Mouse (Mus musculus) liver, embryonic 14.5 days (tissue): ENCODE measurements at regions not wholly inside any gene's neighbourhood (a gene's known extent, or its start where the extent isn't known, plus 50 kb on each side); places are given as distances from the start of the nearest gene placed in this dataset.

Experiments used
- ATAC-seq: fragments of 200-750 bp; cut with Nextera tagmentation; 2 replicates; pipeline ENCODE4 v1.8.0; 2017; ENCODE audit warnings: moderate number of reproducible peaks, mild to moderate bottlenecking, moderate library complexity; ENCODE audit not compliant: insufficient read depth
- DNase-seq, 3 experiments: peaks; one replicate each; pipeline ENCODE4 v3.0.0-alpha.2; 2012 to 2013; ENCODE audit warnings: low read depth in 3 of 3, low spot score in 3 of 3
- H3K27ac ChIP-seq: fragments of 300-500 bp; sonication (generic); 2 replicates; pipeline ENCODE4 v1.5.1; 2014; ENCODE audit warnings: moderate library complexity, mild to moderate bottlenecking, control low read depth, inconsistent platforms
- H3K27me3 ChIP-seq: fragments of 300-500 bp; sonication (generic); 2 replicates; pipeline ENCODE4 v1.6.1; 2014; ENCODE audit warnings: mild to moderate bottlenecking, low read length, moderate library complexity; ENCODE audit not compliant: control insufficient read depth, insufficient read depth
- H3K36me3 ChIP-seq: fragments of 300-500 bp; sonication (generic); replicated peaks from 2 replicates; pipeline ENCODE4 v1.6.1; 2014; ENCODE audit warnings: low read depth; ENCODE audit not compliant: control insufficient read depth, insufficient read depth
- H3K4me1 ChIP-seq, 2 experiments: fragments of 200-500 bp in 1 of 2; fragments of 300-500 bp in 1 of 2; sonication (generic) in 1 of 2; replicated peaks; 2 replicates each; pipeline ENCODE4 v1.6.1; 2012 to 2014; ENCODE audit warnings: antibody characterized with exemption in 1 of 2, inconsistent platforms in 1 of 2, low read length in 1 of 2; ENCODE audit not compliant: control insufficient read depth in 2 of 2, insufficient read depth in 2 of 2
- H3K4me2 ChIP-seq: fragments of 300-500 bp; sonication (generic); 2 replicates; pipeline ENCODE4 v1.6.1; 2014; ENCODE audit warnings: low read depth, mild to moderate bottlenecking, control low read depth, moderate library complexity
- H3K4me3 ChIP-seq, 2 experiments: fragments of 200-500 bp in 1 of 2; fragments of 300-500 bp in 1 of 2; sonication (generic) in 1 of 2; 2 replicates each; pipeline ENCODE4 v1.5.1; 2012 to 2014; ENCODE audit warnings: low read depth in 2 of 2, low read length in 2 of 2, mild to moderate bottlenecking in 2 of 2, control low read depth in 1 of 2, inconsistent platforms in 1 of 2, moderate library complexity in 1 of 2; ENCODE audit not compliant: insufficient read depth in 1 of 2
- H3K9ac ChIP-seq: fragments of 300-500 bp; sonication (generic); replicated peaks from 2 replicates; pipeline ENCODE4 v1.6.1; 2014; ENCODE audit warnings: mild to moderate bottlenecking, control low read depth, moderate library complexity
- H3K9me3 ChIP-seq: fragments of 300-500 bp; sonication (generic); 2 replicates; pipeline ENCODE4 v1.6.1; 2016; ENCODE audit warnings: low read length, mixed read lengths; ENCODE audit not compliant: control insufficient read depth
- CTCF ChIP-seq: IDR thresholded peaks from 2 replicates; pipeline ENCODE4 v1.5.1; 2016; ENCODE audit warnings: antibody characterized with exemption, low read depth, control low read depth
- EP300 ChIP-seq: IDR thresholded peaks from 2 replicates; pipeline ENCODE4 v1.6.1; 2016; ENCODE audit warnings: antibody characterized with exemption, low read depth
- WGBS: fragments of 180-500 bp; shearing (Covaris S2); extraction: QIAGEN DNeasy Blood & Tissue Kit; methylation state at CpG from one replicate; pipeline ENCODE4 v1.1.7; 2014; ENCODE audit not compliant: insufficient replicate concordance; 5-methylcytosine and 5-hydroxymethylcytosine counted together

DNA sequence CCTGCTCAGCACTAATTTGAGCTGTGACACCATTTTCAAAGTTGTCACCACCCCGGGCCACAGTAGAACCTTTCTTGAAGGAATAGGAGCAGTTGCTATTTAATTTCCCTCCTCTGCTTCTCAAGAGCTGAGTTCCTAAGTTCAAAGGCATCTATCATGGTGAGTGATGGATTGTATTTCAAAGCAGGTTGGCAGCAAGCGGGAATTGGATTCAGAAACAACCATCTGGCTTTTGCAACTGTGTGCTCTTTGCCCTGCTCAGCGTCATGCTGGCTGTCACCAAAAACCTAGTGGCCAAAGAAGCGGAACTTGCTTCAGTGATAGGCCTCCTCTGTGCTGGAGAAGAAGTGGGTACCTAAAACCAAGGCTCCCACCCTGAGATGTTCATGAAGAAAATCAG is 209.6 kb upstream of the Vstm2b start:
- no peaks in the 10 kb centered on the region for H3K36me3 ChIP-seq
- no peak overlapping the region for H3K27ac ChIP-seq
- no peak for TF ChIP-seq CTCF
- no peak for TF ChIP-seq EP300
- 48% methylated on average over 4 of the region's 4 CpGs for WGBS
- no peak overlapping the region for H3K9ac ChIP-seq
- ATAC-seq (no peak), DNase-seq (no peak)
- H3K4me3 ChIP-seq = no peak overlapping the region
- no peaks in the 10 kb centered on the region for H3K9me3 ChIP-seq
- no peak overlapping the region for H3K4me2 ChIP-seq
- H3K4me1 ChIP-seq = no peaks in the 10 kb centered on the region
- no peaks in the 10 kb centered on the region for H3K27me3 ChIP-seq

GRCm38 (mm10) chr7:40693755-40694154 is 204.4 kb upstream of the Vstm2b start:
- TF ChIP-seq CTCF (no peak), EP300 (no peak)
- WGBS = 57% methylated on average over 5 of the region's 5 CpGs
- Histone ChIP-seq H3K4me1 (no peaks in the 10 kb centered on the region), H3K27me3 (no peaks in the 10 kb centered on the region), H3K4me3 (no peak overlapping the region), H3K9ac (no peak overlapping the region), H3K9me3 (no peaks in the 10 kb centered on the region), H3K36me3 (no peaks in the 10 kb centered on the region), H3K4me2 (no peak overlapping the region), H3K27ac (no peak overlapping the region)
- DNase-seq (no peak), ATAC-seq (no peak)

DNA sequence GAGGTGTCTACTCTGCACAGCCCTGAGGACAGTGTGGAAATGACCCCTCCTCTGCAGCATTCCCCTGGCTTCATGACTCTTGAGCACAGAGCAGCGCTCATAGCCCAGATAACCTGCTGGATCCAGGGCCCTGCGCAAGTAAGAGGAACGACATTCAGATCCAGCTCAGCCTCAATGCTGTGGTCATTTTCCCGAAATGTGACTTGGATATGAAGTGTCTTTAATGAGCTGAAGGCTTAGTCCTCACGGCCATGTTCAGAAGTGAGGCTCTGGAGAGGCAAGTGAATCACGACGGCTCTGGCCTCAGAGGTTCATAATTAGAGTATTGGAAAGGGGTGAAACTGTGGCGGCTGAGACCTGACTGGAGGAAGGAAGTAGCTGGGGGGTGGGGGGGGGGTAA is 200.6 kb upstream of the Vstm2b start:
- DNase-seq (no peak), ATAC-seq (no peak)
- Histone ChIP-seq H3K9ac (no peak overlapping the region), H3K27ac (no peak overlapping the region), H3K27me3 (no peaks in the 10 kb centered on the region), H3K9me3 (no peaks in the 10 kb centered on the region), H3K4me1 (no peaks in the 10 kb centered on the region), H3K36me3 (no peaks in the 10 kb centered on the region), H3K4me3 (no peak overlapping the region), H3K4me2 (no peak overlapping the region)
- no peak for TF ChIP-seq CTCF
- TF ChIP-seq EP300 = no peak
- 56% methylated on average over 8 of the region's 8 CpGs for WGBS

DNA sequence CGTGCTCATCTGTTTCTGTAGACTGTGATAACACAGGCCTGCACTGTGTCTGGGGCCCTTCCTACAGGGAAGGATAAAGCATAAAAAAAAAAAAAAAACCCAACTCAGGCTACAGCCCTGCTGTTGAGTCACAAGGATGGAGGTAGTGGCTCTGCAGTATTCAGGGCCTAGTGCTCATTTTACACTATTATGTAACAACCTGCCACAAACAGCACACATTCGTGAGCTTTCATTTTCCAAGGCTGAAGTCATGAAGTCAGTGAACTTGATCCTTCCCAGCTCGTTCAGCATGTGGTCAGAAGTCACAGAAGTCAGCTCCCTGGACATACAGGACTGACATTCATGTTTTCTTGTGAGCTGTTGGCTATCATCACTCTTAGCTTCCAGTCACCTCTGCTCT is 199.8 kb upstream of the Vstm2b start:
- no peak for ATAC-seq
- no peak overlapping the region for H3K27ac ChIP-seq
- WGBS = 29% methylated on average over 3 of the region's 3 CpGs
- no peaks in the 10 kb centered on the region for H3K9me3 ChIP-seq
- no peak for DNase-seq
- H3K4me3 ChIP-seq = no peak overlapping the region
- H3K9ac ChIP-seq = no peak overlapping the region
- H3K36me3 ChIP-seq = no peaks in the 10 kb centered on the region
- H3K4me2 ChIP-seq = no peak overlapping the region
- H3K27me3 ChIP-seq = no peaks in the 10 kb centered on the region
- H3K4me1 ChIP-seq = no peaks in the 10 kb centered on the region
- TF ChIP-seq EP300 (no peak), CTCF (no peak)

GRCm38 (mm10) chr7:40699633-40700032 is 198.5 kb upstream of the Vstm2b start:
- Histone ChIP-seq H3K27me3 (no peaks in the 10 kb centered on the region), H3K4me3 (no peak overlapping the region), H3K27ac (no peak overlapping the region), H3K4me1 (no peaks in the 10 kb centered on the region), H3K36me3 (no peaks in the 10 kb centered on the region), H3K4me2 (no peak overlapping the region), H3K9me3 (no peaks in the 10 kb centered on the region), H3K9ac (no peak overlapping the region)
- DNase-seq (no peak), ATAC-seq (no peak)
- TF ChIP-seq EP300 (no peak), CTCF (no peak)
- 79% methylated on average over 1 of the region's 1 CpGs for WGBS
